Mouse (Mus musculus) myocyte (in vitro differentiated cells): ENCODE measurements around the gene Best2.

Source experiments
- MAX ChIP-seq: IDR thresholded peaks from one replicate; pipeline ENCODE4 v1.6.1; 2011; ENCODE audit warnings: low read depth, mild to moderate bottlenecking, control low read depth
- POLR2A ChIP-seq: IDR thresholded peaks from one replicate; pipeline ENCODE4 v1.6.1; 2011; ENCODE audit warnings: low read depth, mild to moderate bottlenecking, control low read depth, moderate library complexity; ENCODE audit not compliant: insufficient read length

- TF ChIP-seq POLR2A (no peak), MAX (no peak)
Measured at GRCm38 (mm10) chr8:85036381-85036717, 22.0 kb upstream of the Best2 start.
